Mouse (Mus musculus): ENCODE measurements around the gene Fggy. TPM values are rescaled to one million over a fixed set of nuclear protein-coding genes. Genes with fewer than 3 reads are reported as not detected.
A peak's percentile ranks its signal among the peaks of the same experiment; 100 is the strongest.

Fggy gene
- polyA plus RNA-seq, 1 experiment from 2014 or later = 18.3 TPM

GRCm38 (mm10) chr4:95765359-95765758 is 208.1 kb downstream of the Fggy start:
- Histone ChIP-seq H3K4me2 (replicated peaks; ENCODE audit: low read depth, low read length) (no peak overlapping the region), H3K36me3 (ENCODE audit: control insufficient read depth, insufficient read depth, low read length) (no peaks in the 10 kb centered on the region), H3K27ac (ENCODE audit: low read depth, low read length) (no peak overlapping the region), H3K4me3 (ENCODE audit: low read length) (no peak overlapping the region), H3K9me3 (ENCODE audit: control insufficient read depth, low read length) (no peaks in the 10 kb centered on the region), H3K9ac (ENCODE audit: low read depth, low read length) (no peak overlapping the region), H3K27me3 (ENCODE audit: control insufficient read depth, insufficient read depth, low read length) (no peaks in the 10 kb centered on the region), H3K4me1 (ENCODE audit: control insufficient read depth, insufficient read depth, low read length) (no peaks in the 10 kb centered on the region)
- no peak for ATAC-seq (ENCODE audit: low FRiP score, low TSS enrichment)
- WGBS = 69% methylated on average over 2 of the region's 2 CpGs

- WGBS = 85% methylated on average over 5 of the region's 5 CpGs
- Histone ChIP-seq H3K4me1 (ENCODE audit: control insufficient read depth, insufficient read depth, low read length) (peaks cover 9% of the 10 kb centered on the region; the same call in 1 of the 2 replicates), H3K9ac (ENCODE audit: low read depth, low read length) (no peak overlapping the region), H3K4me2 (replicated peaks; ENCODE audit: low read depth, low read length) (no peak overlapping the region), H3K4me3 (ENCODE audit: low read length) (no peak overlapping the region), H3K27me3 (ENCODE audit: control insufficient read depth, insufficient read depth, low read length) (no peaks in the 10 kb centered on the region), H3K36me3 (ENCODE audit: control insufficient read depth, insufficient read depth, low read length) (no peaks in the 10 kb centered on the region), H3K27ac (ENCODE audit: low read depth, low read length) (no peak overlapping the region), H3K9me3 (ENCODE audit: control insufficient read depth, low read length) (no peaks in the 10 kb centered on the region)
- no peak for ATAC-seq (ENCODE audit: low FRiP score, low TSS enrichment)
Measured at GRCm38 (mm10) chr4:95770469-95770868, 213.2 kb downstream of the Fggy start.

- no peak overlapping the region for H3K4me2 ChIP-seq (replicated peaks; ENCODE audit: low read depth, low read length)
- H3K27me3 ChIP-seq (ENCODE audit: control insufficient read depth, insufficient read depth, low read length) = no peaks in the 10 kb centered on the region
- peaks cover 9% of the 10 kb centered on the region; the same call in 1 of the 2 replicates for H3K4me1 ChIP-seq (ENCODE audit: control insufficient read depth, insufficient read depth, low read length)
- H3K36me3 ChIP-seq (ENCODE audit: control insufficient read depth, insufficient read depth, low read length) = no peaks in the 10 kb centered on the region
- H3K27ac ChIP-seq (ENCODE audit: low read depth, low read length) = peak overlapping the region; percentile 48; the same call in 1 of the 2 replicates
- ATAC-seq (ENCODE audit: low FRiP score, low TSS enrichment) = no peak
- no peak overlapping the region for H3K4me3 ChIP-seq (ENCODE audit: low read length)
- H3K9ac ChIP-seq (ENCODE audit: low read depth, low read length) = no peak overlapping the region
- H3K9me3 ChIP-seq (ENCODE audit: control insufficient read depth, low read length) = no peaks in the 10 kb centered on the region
- WGBS = 78% methylated on average over 3 of the region's 3 CpGs
Measured at GRCm38 (mm10) chr4:95771542-95771941, 214.2 kb downstream of the Fggy start.

- Histone ChIP-seq H3K4me1 (ENCODE audit: control insufficient read depth, insufficient read depth, low read length) (peaks cover 9% of the 10 kb centered on the region; the same call in 1 of the 2 replicates), H3K27me3 (ENCODE audit: control insufficient read depth, insufficient read depth, low read length) (no peaks in the 10 kb centered on the region), H3K27ac (ENCODE audit: low read depth, low read length) (peak overlapping the region; percentile 48; the same call in 1 of the 2 replicates), H3K36me3 (ENCODE audit: control insufficient read depth, insufficient read depth, low read length) (no peaks in the 10 kb centered on the region), H3K4me2 (replicated peaks; ENCODE audit: low read depth, low read length) (no peak overlapping the region), H3K4me3 (ENCODE audit: low read length) (no peak overlapping the region), H3K9ac (ENCODE audit: low read depth, low read length) (no peak overlapping the region), H3K9me3 (ENCODE audit: control insufficient read depth, low read length) (no peaks in the 10 kb centered on the region)
- WGBS = 41% methylated on average over 4 of the region's 4 CpGs
- peak; percentile 72; the same call in 1 of the 2 replicates for ATAC-seq (ENCODE audit: low FRiP score, low TSS enrichment)
Measured at GRCm38 (mm10) chr4:95771945-95772344, 214.6 kb downstream of the Fggy start.

- Histone ChIP-seq H3K4me1 (ENCODE audit: control insufficient read depth, insufficient read depth, low read length) (peaks cover 9% of the 10 kb centered on the region; the same call in 1 of the 2 replicates), H3K36me3 (ENCODE audit: control insufficient read depth, insufficient read depth, low read length) (no peaks in the 10 kb centered on the region), H3K4me3 (ENCODE audit: low read length) (no peak overlapping the region), H3K9me3 (ENCODE audit: control insufficient read depth, low read length) (no peaks in the 10 kb centered on the region), H3K27ac (ENCODE audit: low read depth, low read length) (peak overlapping the region; percentile 48; the same call in 1 of the 2 replicates), H3K9ac (ENCODE audit: low read depth, low read length) (no peak overlapping the region), H3K4me2 (replicated peaks; ENCODE audit: low read depth, low read length) (no peak overlapping the region), H3K27me3 (ENCODE audit: control insufficient read depth, insufficient read depth, low read length) (no peaks in the 10 kb centered on the region)
- WGBS = 29% methylated on average over 3 of the region's 3 CpGs
- ATAC-seq (ENCODE audit: low FRiP score, low TSS enrichment) = peak; percentile 68; the same call in 1 of the 2 replicates
Measured at GRCm38 (mm10) chr4:95772663-95773062, 215.4 kb downstream of the Fggy start.

- 88% methylated on average over 3 of the region's 3 CpGs for WGBS
- Histone ChIP-seq H3K4me2 (replicated peaks; ENCODE audit: low read depth, low read length) (no peak overlapping the region), H3K4me1 (ENCODE audit: control insufficient read depth, insufficient read depth, low read length) (peaks cover 9% of the 10 kb centered on the region; the same call in 1 of the 2 replicates), H3K36me3 (ENCODE audit: control insufficient read depth, insufficient read depth, low read length) (no peaks in the 10 kb centered on the region), H3K4me3 (ENCODE audit: low read length) (no peak overlapping the region), H3K27ac (ENCODE audit: low read depth, low read length) (no peak overlapping the region), H3K9me3 (ENCODE audit: control insufficient read depth, low read length) (no peaks in the 10 kb centered on the region), H3K9ac (ENCODE audit: low read depth, low read length) (no peak overlapping the region), H3K27me3 (ENCODE audit: control insufficient read depth, insufficient read depth, low read length) (no peaks in the 10 kb centered on the region)
- no peak for ATAC-seq (ENCODE audit: low FRiP score, low TSS enrichment)
Measured at GRCm38 (mm10) chr4:95775574-95775973, 218.3 kb downstream of the Fggy start.

GRCm38 (mm10) chr4:95777839-95778238 is 220.5 kb downstream of the Fggy start:
- 80% methylated on average over 2 of the region's 2 CpGs for WGBS
- H3K4me2 ChIP-seq (replicated peaks; ENCODE audit: low read depth, low read length) = no peak overlapping the region
- H3K4me3 ChIP-seq (ENCODE audit: low read length) = no peak overlapping the region
- no peaks in the 10 kb centered on the region for H3K9me3 ChIP-seq (ENCODE audit: control insufficient read depth, low read length)
- H3K27me3 ChIP-seq (ENCODE audit: control insufficient read depth, insufficient read depth, low read length) = no peaks in the 10 kb centered on the region
- no peaks in the 10 kb centered on the region for H3K36me3 ChIP-seq (ENCODE audit: control insufficient read depth, insufficient read depth, low read length)
- H3K4me1 ChIP-seq (ENCODE audit: control insufficient read depth, insufficient read depth, low read length) = 0 out of 2 replicates have a peak, but pooled peaks cover under 1% of the 10 kb centered on the region
- no peak for ATAC-seq (ENCODE audit: low FRiP score, low TSS enrichment)
- no peak overlapping the region for H3K9ac ChIP-seq (ENCODE audit: low read depth, low read length)
- H3K27ac ChIP-seq (ENCODE audit: low read depth, low read length) = no peak overlapping the region

GRCm38 (mm10) chr4:95778528-95778927 is 221.2 kb downstream of the Fggy start:
- WGBS = 94% methylated on average over 4 of the region's 4 CpGs

GRCm38 (mm10) chr4:95784146-95784895 is 227.0 kb downstream of the Fggy start:
- Histone ChIP-seq H3K4me2 (replicated peaks; ENCODE audit: low read depth, low read length) (no peak overlapping the region), H3K27ac (ENCODE audit: low read depth, low read length) (no peak overlapping the region), H3K4me1 (ENCODE audit: control insufficient read depth, insufficient read depth, low read length) (no peaks in the 10 kb centered on the region), H3K36me3 (ENCODE audit: control insufficient read depth, insufficient read depth, low read length) (no peaks in the 10 kb centered on the region), H3K27me3 (ENCODE audit: control insufficient read depth, insufficient read depth, low read length) (no peaks in the 10 kb centered on the region), H3K4me3 (ENCODE audit: low read length) (no peak overlapping the region), H3K9ac (ENCODE audit: low read depth, low read length) (no peak overlapping the region), H3K9me3 (ENCODE audit: control insufficient read depth, low read length) (no peaks in the 10 kb centered on the region)
- no peak for ATAC-seq (ENCODE audit: low FRiP score, low TSS enrichment)
- 86% methylated on average over 4 of the region's 4 CpGs for WGBS

More at GRCm38 (mm10) chr4:95778528-95778927, 221.2 kb downstream of the Fggy start:
- no peak for ATAC-seq (ENCODE audit: low FRiP score, low TSS enrichment)
- no peaks in the 10 kb centered on the region for H3K9me3 ChIP-seq (ENCODE audit: control insufficient read depth, low read length)
- no peak overlapping the region for H3K4me2 ChIP-seq (replicated peaks; ENCODE audit: low read depth, low read length)
- H3K9ac ChIP-seq (ENCODE audit: low read depth, low read length) = no peak overlapping the region
- H3K4me3 ChIP-seq (ENCODE audit: low read length) = no peak overlapping the region
- no peak overlapping the region for H3K27ac ChIP-seq (ENCODE audit: low read depth, low read length)
- H3K36me3 ChIP-seq (ENCODE audit: control insufficient read depth, insufficient read depth, low read length) = no peaks in the 10 kb centered on the region
- no peaks in the 10 kb centered on the region for H3K27me3 ChIP-seq (ENCODE audit: control insufficient read depth, insufficient read depth, low read length)
- H3K4me1 ChIP-seq (ENCODE audit: control insufficient read depth, insufficient read depth, low read length) = no peaks in the 10 kb centered on the region
